Mouse (Mus musculus) heart, adult 11 months (tissue): ENCODE data around the gene Pxn.
A peak's percentile ranks its signal among the peaks of the same experiment; 100 is the strongest.

Experiments
- DNase-seq: peaks from one replicate; pipeline ENCODE4 v3.0.0; 2022

Pxn gene

GRCm38 (mm10) chr5:115506454-115507201 lies at the start of gene Pxn:
Pxn (plus strand) TSS chr5:115506676.
- peak; percentile 99 for DNase-seq

- DNase-seq, result no peak
Measured at GRCm38 (mm10) chr5:115458918-115459317, 47.6 kb upstream of the Pxn start.

GRCm38 (mm10) chr5:115464408-115465115 lies 41.9 kb upstream of the Pxn start:
- peak; percentile 77 for DNase-seq

- DNase-seq, result no peak
Measured at GRCm38 (mm10) chr5:115465642-115466420, 40.6 kb upstream of the Pxn start, which contains the start of gene Pla2g1b. Pla2g1b (plus strand) TSS chr5:115466262.

GRCm38 (mm10) chr5:115469791-115470190 lies 36.7 kb upstream of the Pxn start:
- DNase-seq, result no peak

- no peak for DNase-seq
Measured at GRCm38 (mm10) chr5:115470766-115471531, 35.5 kb upstream of the Pxn start.

- no peak for DNase-seq
Measured at GRCm38 (mm10) chr5:115473191-115473590, 33.3 kb upstream of the Pxn start.

- DNase-seq, result peak; percentile 91
Measured at GRCm38 (mm10) chr5:115474174-115474828, 32.2 kb upstream of the Pxn start.

GRCm38 (mm10) chr5:115475337-115476106 lies 31.0 kb upstream of the Pxn start:
- DNase-seq, result peak; percentile 98

GRCm38 (mm10) chr5:115476107-115476727 lies 30.3 kb upstream of the Pxn start:
- DNase-seq, result no peak

GRCm38 (mm10) chr5:115479561-115479960 lies 26.9 kb upstream of the Pxn start:
- DNase-seq, result peak; percentile 87

GRCm38 (mm10) chr5:115480101-115480500 lies 26.4 kb upstream of the Pxn start:
- peak; percentile 94 for DNase-seq

- peak; percentile 92 for DNase-seq
Measured at GRCm38 (mm10) chr5:115482390-115483265, 23.8 kb upstream of the Pxn start.

- no peak for DNase-seq
Measured at GRCm38 (mm10) chr5:115483385-115483784, 23.1 kb upstream of the Pxn start.

- DNase-seq, result peak; percentile 99
Measured at GRCm38 (mm10) chr5:115483947-115484920, 22.2 kb upstream of the Pxn start, which contains the start of gene Sirt4. Sirt4 (minus strand) TSS chr5:115484725.

- peak; percentile 91 for DNase-seq
Measured at GRCm38 (mm10) chr5:115484996-115485395, 21.5 kb upstream of the Pxn start.

- DNase-seq, result peak; percentile 89
Measured at GRCm38 (mm10) chr5:115485489-115486205, 20.8 kb upstream of the Pxn start.

- DNase-seq, result peak; percentile 87
Measured at GRCm38 (mm10) chr5:115486726-115487125, 19.8 kb upstream of the Pxn start.
